Mouse (Mus musculus) myocyte (in vitro differentiated cells): ENCODE measurements at regions not wholly inside any gene's neighbourhood (a gene's known extent, or its start where the extent isn't known, plus 50 kb on each side); places are given as distances from the start of the nearest gene placed in this dataset.

Experiments
- E2F4 ChIP-seq: IDR thresholded peaks from one replicate; pipeline ENCODE4 v1.6.1; 2011; ENCODE audit warnings: mild to moderate bottlenecking, control low read depth, moderate library complexity; ENCODE audit not compliant: insufficient read depth
- TCF12 ChIP-seq: IDR thresholded peaks from one replicate; pipeline ENCODE4 v1.6.1; 2011; ENCODE audit warnings: mild to moderate bottlenecking, control low read depth; ENCODE audit not compliant: poor library complexity, insufficient read depth, severe bottlenecking
- TCF3 ChIP-seq: IDR thresholded peaks from one replicate; pipeline ENCODE4 v1.6.1; 2011; ENCODE audit warnings: low read depth, control low read depth; ENCODE audit not compliant: insufficient read length

- TF ChIP-seq TCF12: no peak
- no peak for TF ChIP-seq E2F4
- TF ChIP-seq TCF3: no peak
These were observed 97.6 kb upstream of the Bdnf start for GRCm38 (mm10) chr2:109576946-109577345.
